Mouse (Mus musculus) hindbrain, embryonic 13.5 days (tissue): Measurements from ENCODE around the gene Atxn1. TPM values are rescaled to one million over a fixed set of nuclear protein-coding genes. Genes with fewer than 3 reads are reported as not detected.

Source experiments
- ATAC-seq: fragments of 200-750 bp; cut with Nextera tagmentation; 2 replicates; pipeline ENCODE4 v1.8.0; 2017; ENCODE audit warnings: moderate TSS enrichment; ENCODE audit not compliant: low FRiP score
- H3K27ac ChIP-seq: fragments of 300-500 bp; sonication (generic); 2 replicates; pipeline ENCODE4 v1.5.1; 2015; ENCODE audit warnings: inconsistent platforms, mild to moderate bottlenecking, moderate library complexity
- H3K27me3 ChIP-seq: fragments of 300-500 bp; sonication (generic); 2 replicates; pipeline ENCODE4 v1.6.1; 2015; ENCODE audit warnings: mild to moderate bottlenecking, inconsistent platforms
- H3K36me3 ChIP-seq: fragments of 300-500 bp; sonication (generic); 2 replicates; pipeline ENCODE4 v1.6.1; 2015; ENCODE audit warnings: mild to moderate bottlenecking, inconsistent platforms
- H3K4me1 ChIP-seq: fragments of 300-500 bp; sonication (generic); replicated peaks from 2 replicates; pipeline ENCODE4 v1.6.1; 2015; ENCODE audit warnings: inconsistent platforms
- H3K4me2 ChIP-seq: fragments of 300-500 bp; sonication (generic); 2 replicates; pipeline ENCODE4 v1.6.1; 2015; ENCODE audit warnings: inconsistent platforms, mild to moderate bottlenecking, moderate library complexity
- H3K4me3 ChIP-seq: fragments of 300-500 bp; sonication (generic); 2 replicates; pipeline ENCODE4 v1.5.1; 2015; ENCODE audit warnings: mild to moderate bottlenecking, inconsistent platforms
- H3K9ac ChIP-seq: fragments of 300-500 bp; sonication (generic); 2 replicates; pipeline ENCODE4 v1.6.1; 2015; ENCODE audit warnings: mild to moderate bottlenecking, inconsistent platforms
- H3K9me3 ChIP-seq: fragments of 300-500 bp; sonication (generic); 2 replicates; pipeline ENCODE4 v1.6.1; 2016; ENCODE audit warnings: inconsistent platforms
- WGBS: fragments of 180-500 bp; shearing (Covaris S2); methylation state at CpG from one replicate; pipeline ENCODE4 v1.1.7; 2015; 5-methylcytosine and 5-hydroxymethylcytosine counted together
- polyA plus RNA-seq: library from polyadenylated mRNA; unstranded; fragments of >200 nt; fragmentation: Nextera tagmentation; extraction: Ambion mirVana; gene quantifications from 2 replicates; pipeline ENCODE4 v1.2.1, GENCODE M21; 2015

Atxn1 gene
- polyA plus RNA-seq, 1 experiment from 2014 or later: 8.1 TPM

- Histone ChIP-seq H3K27me3 (no peaks in the 10 kb centered on the region), H3K27ac (no peak overlapping the region), H3K9ac (no peak overlapping the region), H3K9me3 (no peaks in the 10 kb centered on the region), H3K4me2 (no peak overlapping the region), H3K4me3 (no peak overlapping the region), H3K36me3 (no peaks in the 10 kb centered on the region), H3K4me1 (peaks cover 5% of the 10 kb centered on the region; the same call in 1 of the 2 replicates)
- ATAC-seq: no peak
- 87% methylated on average over 3 of the region's 3 CpGs for WGBS
Observed at GRCm38 (mm10) chr13:45735802-45736201, 229.0 kb downstream of the Atxn1 start.

GRCm38 (mm10) chr13:45734531-45734930 lies 230.3 kb downstream of the Atxn1 start:
- Histone ChIP-seq H3K4me2 (no peak overlapping the region), H3K9ac (no peak overlapping the region), H3K27me3 (no peaks in the 10 kb centered on the region), H3K9me3 (no peaks in the 10 kb centered on the region), H3K36me3 (no peaks in the 10 kb centered on the region), H3K27ac (no peak overlapping the region), H3K4me3 (no peak overlapping the region), H3K4me1 (peaks cover 5% of the 10 kb centered on the region; the same call in 1 of the 2 replicates)
- ATAC-seq: no peak
- WGBS: 96% methylated on average over 3 of the region's 3 CpGs

GRCm38 (mm10) chr13:45732590-45732989 lies 232.2 kb downstream of the Atxn1 start:
- Histone ChIP-seq H3K36me3 (no peaks in the 10 kb centered on the region), H3K4me3 (no peak overlapping the region), H3K9ac (no peak overlapping the region), H3K27me3 (no peaks in the 10 kb centered on the region), H3K9me3 (no peaks in the 10 kb centered on the region), H3K4me1 (peaks cover 5% of the 10 kb centered on the region; the same call in 1 of the 2 replicates), H3K4me2 (no peak overlapping the region), H3K27ac (no peak overlapping the region)
- ATAC-seq: no peak
- 83% methylated on average over 6 of the region's 6 CpGs for WGBS

- no peak for ATAC-seq
- Histone ChIP-seq H3K4me2 (no peak overlapping the region), H3K9me3 (no peaks in the 10 kb centered on the region), H3K27me3 (no peaks in the 10 kb centered on the region), H3K36me3 (no peaks in the 10 kb centered on the region), H3K27ac (no peak overlapping the region), H3K4me1 (peaks cover 5% of the 10 kb centered on the region; the same call in 1 of the 2 replicates), H3K9ac (no peak overlapping the region), H3K4me3 (no peak overlapping the region)
Observed at GRCm38 (mm10) chr13:45726917-45727316, 237.9 kb downstream of the Atxn1 start.

- no peak overlapping the region for H3K4me3 ChIP-seq
- no peaks in the 10 kb centered on the region for H3K36me3 ChIP-seq
- no peak overlapping the region for H3K9ac ChIP-seq
- H3K4me2 ChIP-seq: no peak overlapping the region
- no peaks in the 10 kb centered on the region for H3K27me3 ChIP-seq
- peaks cover 6% of the 10 kb centered on the region; the same call in 1 of the 2 replicates for H3K4me1 ChIP-seq
- no peaks in the 10 kb centered on the region for H3K9me3 ChIP-seq
- no peak overlapping the region for H3K27ac ChIP-seq
- no peak for ATAC-seq
- WGBS: 80% methylated on average over 6 of the region's 6 CpGs
Observed at GRCm38 (mm10) chr13:45726181-45726580, 238.6 kb downstream of the Atxn1 start.

GRCm38 (mm10) chr13:45724507-45725259 lies 240.1 kb downstream of the Atxn1 start:
- H3K9ac ChIP-seq: no peak overlapping the region
- 83% methylated on average over 14 of the region's 14 CpGs for WGBS
- ATAC-seq: no peak
- no peaks in the 10 kb centered on the region for H3K9me3 ChIP-seq
- H3K27ac ChIP-seq: no peak overlapping the region
- H3K36me3 ChIP-seq: no peaks in the 10 kb centered on the region
- no peaks in the 10 kb centered on the region for H3K27me3 ChIP-seq
- H3K4me1 ChIP-seq: peaks cover 6% of the 10 kb centered on the region; the same call in 1 of the 2 replicates
- no peak overlapping the region for H3K4me3 ChIP-seq
- H3K4me2 ChIP-seq: no peak overlapping the region

GRCm38 (mm10) chr13:45722885-45723284 lies 241.9 kb downstream of the Atxn1 start:
- 91% methylated on average over 5 of the region's 5 CpGs for WGBS
- Histone ChIP-seq H3K9ac (no peak overlapping the region), H3K27me3 (no peaks in the 10 kb centered on the region), H3K27ac (no peak overlapping the region), H3K4me1 (peaks cover 6% of the 10 kb centered on the region; the same call in 1 of the 2 replicates), H3K4me2 (no peak overlapping the region), H3K36me3 (no peaks in the 10 kb centered on the region), H3K4me3 (no peak overlapping the region), H3K9me3 (no peaks in the 10 kb centered on the region)
- no peak for ATAC-seq

- 78% methylated on average over 8 of the region's 8 CpGs for WGBS
- peaks cover 6% of the 10 kb centered on the region; the same call in 1 of the 2 replicates for H3K4me1 ChIP-seq
- H3K4me3 ChIP-seq: no peak overlapping the region
- no peaks in the 10 kb centered on the region for H3K36me3 ChIP-seq
- H3K4me2 ChIP-seq: no peak overlapping the region
- no peak overlapping the region for H3K27ac ChIP-seq
- no peaks in the 10 kb centered on the region for H3K9me3 ChIP-seq
- no peak for ATAC-seq
- H3K9ac ChIP-seq: no peak overlapping the region
- H3K27me3 ChIP-seq: no peaks in the 10 kb centered on the region
Observed at GRCm38 (mm10) chr13:45721621-45722020, 243.2 kb downstream of the Atxn1 start.

- H3K27ac ChIP-seq: no peak overlapping the region
- no peaks in the 10 kb centered on the region for H3K9me3 ChIP-seq
- ATAC-seq: no peak
- no peaks in the 10 kb centered on the region for H3K27me3 ChIP-seq
- no peaks in the 10 kb centered on the region for H3K36me3 ChIP-seq
- H3K4me3 ChIP-seq: no peak overlapping the region
- WGBS: 46% methylated on average over 3 of the region's 3 CpGs
- no peak overlapping the region for H3K4me2 ChIP-seq
- no peak overlapping the region for H3K9ac ChIP-seq
- H3K4me1 ChIP-seq: peaks cover 6% of the 10 kb centered on the region; the same call in 1 of the 2 replicates
Observed at GRCm38 (mm10) chr13:45718850-45719249, 246.0 kb downstream of the Atxn1 start.

GRCm38 (mm10) chr13:45715583-45716180 lies 249.1 kb downstream of the Atxn1 start:
- WGBS: 81% methylated on average over 7 of the region's 7 CpGs
- H3K9me3 ChIP-seq: no peaks in the 10 kb centered on the region
- H3K4me1 ChIP-seq: no peaks in the 10 kb centered on the region
- H3K27ac ChIP-seq: no peak overlapping the region
- no peaks in the 10 kb centered on the region for H3K36me3 ChIP-seq
- no peak overlapping the region for H3K4me2 ChIP-seq
- H3K27me3 ChIP-seq: no peaks in the 10 kb centered on the region
- ATAC-seq: no peak
- H3K4me3 ChIP-seq: no peak overlapping the region
- H3K9ac ChIP-seq: no peak overlapping the region

GRCm38 (mm10) chr13:45710041-45710440 lies 254.8 kb downstream of the Atxn1 start:
- no peaks in the 10 kb centered on the region for H3K27me3 ChIP-seq
- no peak for ATAC-seq
- no peak overlapping the region; the same call in 1 of the 2 replicates for H3K27ac ChIP-seq
- H3K36me3 ChIP-seq: no peaks in the 10 kb centered on the region
- no peak overlapping the region for H3K9ac ChIP-seq
- peaks cover 9% of the 10 kb centered on the region for H3K4me1 ChIP-seq
- H3K9me3 ChIP-seq: no peaks in the 10 kb centered on the region
- 90% methylated on average over 8 of the region's 8 CpGs for WGBS
- no peak overlapping the region for H3K4me3 ChIP-seq
- H3K4me2 ChIP-seq: no peak overlapping the region

GRCm38 (mm10) chr13:45709402-45709801 lies 255.4 kb downstream of the Atxn1 start:
- no peak for ATAC-seq

More at GRCm38 (mm10) chr13:45709402-45709801, 255.4 kb downstream of the Atxn1 start:
- Histone ChIP-seq H3K9me3 (no peaks in the 10 kb centered on the region), H3K27ac (peak overlapping the region; percentile 49), H3K4me2 (peak overlapping the region; percentile 18), H3K27me3 (no peaks in the 10 kb centered on the region), H3K9ac (no peak overlapping the region; the same call in 1 of the 2 replicates), H3K4me1 (peaks cover 9% of the 10 kb centered on the region), H3K36me3 (no peaks in the 10 kb centered on the region), H3K4me3 (no peak overlapping the region)
- WGBS: 56% methylated on average over 11 of the region's 11 CpGs
